Mouse (Mus musculus): ENCODE measurements around the gene Ttyh2.

The Ttyh2 gene

GRCm38 (mm10) chr11:114747564-114748138 is 72.4 kb downstream of the Ttyh2 start:
- DNase-seq (ENCODE audit: extremely low spot score), result no peak

GRCm38 (mm10) chr11:114764820-114765818 is 89.9 kb downstream of the Ttyh2 start, which contains the start of gene Kif19a:
Gene Kif19a, plus strand, starts transcription at chr11:114765388.
- peak; percentile 78 for DNase-seq (ENCODE audit: extremely low spot score)

GRCm38 (mm10) chr11:114769911-114770310 is 94.7 kb downstream of the Ttyh2 start:
- DNase-seq (ENCODE audit: extremely low spot score), result no peak

Measured in embryo, embryonic 9.5 days (tissue).